Mouse (Mus musculus): ENCODE data around the gene Pianp. TPM values are rescaled to one million over a fixed set of nuclear protein-coding genes. Genes with fewer than 3 reads are reported as not detected.
A peak's percentile ranks its signal among the peaks of the same experiment; 100 is the strongest.

Gene Pianp
- polyA plus RNA-seq, 1 experiment from 2014 or later: 12.9 TPM

GRCm38 (mm10) chr6:125039533-125040153 is 43.1 kb downstream of the Pianp start, which contains the start of gene Ing4:
TSS of gene Ing4 (plus strand) at chr6:125039760.
- CTCF ChIA-PET: interaction anchor here (1.1 to 1.9 kb wide), 3 partner anchors 9 to 48 kb away, joined by 3 to 6 read pairs (median 3); no protein-coding TSS in a partner anchor
- no peaks in the 10 kb centered on the region for H3K27me3 ChIP-seq
- DNase-seq (ENCODE audit: low read depth, low spot score) (peak; percentile 92), ATAC-seq (peak; percentile 84)
- in situ Hi-C loops (cut with MboI; ENCODE audit: low pct_unique_long_range_greater_than_20kb): loop anchor here (5.0 kb wide), 1 partner anchor 43 kb away; no protein-coding TSS in a partner anchor
- POLR2A ChIA-PET: interaction anchor here (0.8 to 1.2 kb wide), 2 partner anchors 38 to 103 kb away, joined by 3 to 5 read pairs; no protein-coding TSS in a partner anchor
- TF ChIP-seq CTCF (IDR thresholded peaks at IDR 0.05): no peak

- ATAC-seq (no peak), DNase-seq (ENCODE audit: low read depth, low spot score) (no peak)
- in situ Hi-C loops (cut with MboI; ENCODE audit: low pct_unique_long_range_greater_than_20kb): loop anchor here (5.0 kb wide), 1 partner anchor 42 kb away; no protein-coding TSS in a partner anchor
- no peak for TF ChIP-seq CTCF (IDR thresholded peaks at IDR 0.05)
- ChIA-PET POLR2A (no interaction called here), CTCF (no interaction called here)
- no peaks in the 10 kb centered on the region for H3K27me3 ChIP-seq
Measured at GRCm38 (mm10) chr6:125040221-125040620, 43.7 kb downstream of the Pianp start.

GRCm38 (mm10) chr6:125041047-125041446 is 44.6 kb downstream of the Pianp start:
- no peaks in the 10 kb centered on the region for H3K27me3 ChIP-seq
- ChIA-PET CTCF (interaction anchor here (0.9 kb wide), 1 partner anchor 10 kb away, joined by 3 read pairs; no protein-coding TSS in a partner anchor), POLR2A (no interaction called here)
- ATAC-seq (no peak), DNase-seq (ENCODE audit: low read depth, low spot score) (no peak)
- in situ Hi-C loops (cut with MboI; ENCODE audit: low pct_unique_long_range_greater_than_20kb): loop anchor here (5.0 kb wide), 1 partner anchor 41 kb away; no protein-coding TSS in a partner anchor
- no peak for TF ChIP-seq CTCF (IDR thresholded peaks at IDR 0.05)

- CTCF ChIA-PET: interaction anchor here (0.7 to 0.9 kb wide), 2 partner anchors 9 to 43 kb away, joined by 3 read pairs; no protein-coding TSS in a partner anchor
- ATAC-seq (no peak), DNase-seq (ENCODE audit: low read depth, low spot score) (no peak)
- no peaks in the 10 kb centered on the region for H3K27me3 ChIP-seq
- no peak for TF ChIP-seq CTCF (IDR thresholded peaks at IDR 0.05)
- POLR2A ChIA-PET: no interaction called here
- in situ Hi-C loops (cut with MboI; ENCODE audit: low pct_unique_long_range_greater_than_20kb): loop anchor here (5.0 kb wide), 1 partner anchor 40 kb away; no protein-coding TSS in a partner anchor
Measured at GRCm38 (mm10) chr6:125042081-125042480, 45.6 kb downstream of the Pianp start.

GRCm38 (mm10) chr6:125046691-125047090 is 50.2 kb downstream of the Pianp start:
- DNase-seq (ENCODE audit: low read depth, low spot score): no peak
- in situ Hi-C loops (cut with MboI; ENCODE audit: low pct_unique_long_range_greater_than_20kb): no loop called here
- no peak for ATAC-seq
- ChIA-PET POLR2A (no interaction called here), CTCF (interaction anchor here (0.7 to 2.5 kb wide), 15 partner anchors 9 to 215 kb away, joined by 3 to 8 read pairs (median 4); no protein-coding TSS in a partner anchor)
- H3K27me3 ChIP-seq: no peaks in the 10 kb centered on the region
- no peak for TF ChIP-seq CTCF (IDR thresholded peaks at IDR 0.05)

- in situ Hi-C loops (cut with MboI; ENCODE audit: low pct_unique_long_range_greater_than_20kb): no loop called here
- ATAC-seq (no peak), DNase-seq (ENCODE audit: low read depth, low spot score) (no peak)
- TF ChIP-seq CTCF (IDR thresholded peaks at IDR 0.05): no peak
- CTCF ChIA-PET: no interaction called here
- no peaks in the 10 kb centered on the region for H3K27me3 ChIP-seq
- POLR2A ChIA-PET: interaction anchor here (1.3 kb wide), 1 partner anchor 24 kb away, joined by 5 read pairs; no protein-coding TSS in a partner anchor
Measured at GRCm38 (mm10) chr6:125049678-125050077, 53.2 kb downstream of the Pianp start, which contains the start of gene Acrbp. TSS of gene Acrbp (plus strand) at chr6:125049689.

GRCm38 (mm10) chr6:125051237-125051636 is 54.7 kb downstream of the Pianp start:
- TF ChIP-seq CTCF (IDR thresholded peaks at IDR 0.05): no peak
- POLR2A ChIA-PET: no interaction called here
- ATAC-seq (no peak), DNase-seq (ENCODE audit: low read depth, low spot score) (no peak)
- in situ Hi-C loops (cut with MboI; ENCODE audit: low pct_unique_long_range_greater_than_20kb): no loop called here
- CTCF ChIA-PET: interaction anchor here (1.6 kb wide), 1 partner anchor 10 kb away, joined by 3 read pairs; no protein-coding TSS in a partner anchor
- no peaks in the 10 kb centered on the region for H3K27me3 ChIP-seq

Other genes with a start within 250 kb of the Pianp start
- gene Gm45234, start 240.7 kb upstream of the Pianp start, polyA plus RNA-seq (2021): 0.82 TPM
- gene Atn1, start 240.2 kb upstream of the Pianp start, polyA plus RNA-seq (2021): 100.0 TPM
- 25.8 TPM for gene Eno2, start 227.0 kb upstream of the Pianp start, polyA plus RNA-seq (2021)
- not detected for gene Lrrc23, start 217.0 kb upstream of the Pianp start, polyA plus RNA-seq (2021)
- gene Spsb2, start 188.0 kb upstream of the Pianp start, polyA plus RNA-seq (2021): 23.6 TPM
- gene Tpi1, start 182.4 kb upstream of the Pianp start, polyA plus RNA-seq (2021): 1,211 TPM
- gene Usp5, start 167.2 kb upstream of the Pianp start, polyA plus RNA-seq (2021): 130 TPM
- 66.3 TPM for gene Cdca3, start 167.1 kb upstream of the Pianp start, polyA plus RNA-seq (2021)
- 0.09 TPM for gene Gnb3, start 156.4 kb upstream of the Pianp start, polyA plus RNA-seq (2021)
- 15.1 TPM for gene P3h3, start 138.9 kb upstream of the Pianp start, polyA plus RNA-seq (2021)
- gene Gpr162, start 132.7 kb upstream of the Pianp start, polyA plus RNA-seq (2021): 10.3 TPM
- not detected for gene Cd4, start 108.5 kb upstream of the Pianp start, polyA plus RNA-seq (2021)
- gene Lag3, start 85.0 kb upstream of the Pianp start, polyA plus RNA-seq (2021): 0.49 TPM
- 850 TPM for gene Ptms, start 76.6 kb upstream of the Pianp start, polyA plus RNA-seq (2021)
- 442 TPM for gene Mlf2, start 65.3 kb upstream of the Pianp start, polyA plus RNA-seq (2021)
- 153 TPM for gene Cops7a, start 31.2 kb upstream of the Pianp start, polyA plus RNA-seq (2021)
- 53.0 TPM for gene Zfp384, start 12.5 kb downstream of the Pianp start, polyA plus RNA-seq (2021)
- 77.6 TPM for gene Ing4, start 43.1 kb downstream of the Pianp start, polyA plus RNA-seq (2021)
- gene Acrbp, start 53.0 kb downstream of the Pianp start, polyA plus RNA-seq (2021): 9.7 TPM
- gene Lpar5, start 71.2 kb downstream of the Pianp start, polyA plus RNA-seq (2021): not detected
- gene Chd4, start 99.3 kb downstream of the Pianp start, polyA plus RNA-seq (2021): 198 TPM
- gene Nop2, start 135.2 kb downstream of the Pianp start, polyA plus RNA-seq (2021): 65.0 TPM
- 6.2 TPM for gene Iffo1, start 148.5 kb downstream of the Pianp start, polyA plus RNA-seq (2021)
- 889 TPM for gene Gapdh, start 169.8 kb downstream of the Pianp start, polyA plus RNA-seq (2021)
- gene Ncapd2, start 195.0 kb downstream of the Pianp start, polyA plus RNA-seq (2021): 73.8 TPM
- 175 TPM for gene Mrpl51, start 195.1 kb downstream of the Pianp start, polyA plus RNA-seq (2021)
- 7.5 TPM for gene Vamp1, start 218.9 kb downstream of the Pianp start, polyA plus RNA-seq (2021)
- 18.2 TPM for gene Tapbpl, start 235.2 kb downstream of the Pianp start, polyA plus RNA-seq (2021)
- 0.33 TPM for gene Cd27, start 240.3 kb downstream of the Pianp start, polyA plus RNA-seq (2021)

Measured in Patski (cell line).